Mouse (Mus musculus) lung, embryonic 14.5 days (tissue): ENCODE results near the gene Klhl7. TPM values are rescaled to one million over a fixed set of nuclear protein-coding genes. Genes with fewer than 3 reads are reported as not detected.

Source experiments
- ATAC-seq: fragments of 200-750 bp; cut with Nextera tagmentation; 2 replicates; pipeline ENCODE4 v1.8.0; 2017; ENCODE audit warnings: mild to moderate bottlenecking, moderate TSS enrichment, moderate library complexity; ENCODE audit not compliant: insufficient read depth
- DNase-seq: peaks from one replicate; pipeline ENCODE4 v3.0.0-alpha.2; 2015
- H3K27ac ChIP-seq: fragments of 300-500 bp; sonication (generic); 2 replicates; pipeline ENCODE4 v1.5.1; 2014; ENCODE audit warnings: low read depth, mild to moderate bottlenecking, moderate library complexity
- H3K27me3 ChIP-seq: fragments of 300-500 bp; sonication (generic); 2 replicates; pipeline ENCODE4 v1.6.1; 2014; ENCODE audit warnings: low read length, control low read depth; ENCODE audit not compliant: insufficient read depth
- H3K36me3 ChIP-seq: fragments of 300-500 bp; sonication (generic); 2 replicates; pipeline ENCODE4 v1.6.1; 2014; ENCODE audit warnings: control low read depth; ENCODE audit not compliant: insufficient read depth
- H3K4me1 ChIP-seq: fragments of 300-500 bp; sonication (generic); 2 replicates; pipeline ENCODE4 v1.6.1; 2014; ENCODE audit warnings: antibody characterized with exemption, control low read depth; ENCODE audit not compliant: insufficient read depth
- H3K4me2 ChIP-seq: fragments of 300-500 bp; sonication (generic); 2 replicates; pipeline ENCODE4 v1.6.1; 2014; ENCODE audit warnings: mild to moderate bottlenecking
- H3K4me3 ChIP-seq: fragments of 300-500 bp; sonication (generic); 2 replicates; pipeline ENCODE4 v1.5.1; 2014; ENCODE audit warnings: low read depth, low read length
- H3K9ac ChIP-seq: fragments of 300-500 bp; sonication (generic); 2 replicates; pipeline ENCODE4 v1.6.1; 2014
- H3K9me3 ChIP-seq: fragments of 300-500 bp; sonication (generic); 2 replicates; pipeline ENCODE4 v1.6.1; 2016; ENCODE audit warnings: low read depth, low read length, control low read depth
- CTCF ChIP-seq: IDR thresholded peaks from 2 replicates; pipeline ENCODE4 v1.5.1; 2016; ENCODE audit warnings: antibody characterized with exemption, low read depth
- WGBS: fragments of 180-500 bp; shearing (Covaris S2); extraction: QIAGEN DNeasy Blood & Tissue Kit; methylation state at CpG from one replicate; pipeline ENCODE4 v1.1.7; 2014; 5-methylcytosine and 5-hydroxymethylcytosine counted together
- polyA plus RNA-seq: library from polyadenylated mRNA; unstranded; fragments of >200 nt; fragmentation: Nextera tagmentation; extraction: Ambion mirVana; gene quantifications from 2 replicates; pipeline ENCODE4 v1.2.1, GENCODE M21; 2014

The Klhl7 gene
- polyA plus RNA-seq, 1 experiment from 2014 or later, result 46.3 TPM

DNA sequence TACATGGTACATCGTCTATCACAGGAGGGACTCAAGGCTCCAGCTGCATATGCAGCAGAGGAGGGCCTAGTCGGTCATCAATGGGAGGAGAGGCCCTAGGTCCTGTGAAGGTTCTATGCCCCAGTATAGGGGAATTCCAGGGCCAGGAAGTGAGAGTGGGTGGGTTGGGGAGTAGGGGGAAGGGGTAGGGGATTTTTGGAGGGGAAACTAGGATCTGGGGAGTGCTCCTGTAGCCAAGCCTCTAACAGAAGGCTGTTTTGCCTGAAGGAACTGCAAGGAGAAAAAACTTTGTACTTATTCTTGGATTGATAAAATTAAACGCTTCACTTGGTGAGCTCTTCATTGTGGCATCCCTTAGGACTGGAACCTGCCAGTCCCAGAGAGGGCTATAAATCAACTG is 39.5 kb upstream of the Klhl7 start:
- Histone ChIP-seq H3K4me2 (no peak overlapping the region), H3K4me3 (no peak overlapping the region), H3K4me1 (no peaks in the 10 kb centered on the region), H3K27me3 (no peaks in the 10 kb centered on the region), H3K27ac (no peak overlapping the region), H3K9me3 (no peaks in the 10 kb centered on the region), H3K9ac (no peak overlapping the region), H3K36me3 (no peaks in the 10 kb centered on the region)
- DNase-seq (no peak), ATAC-seq (no peak)
- no peak for TF ChIP-seq CTCF
- 52% methylated on average over 3 of the region's 3 CpGs for WGBS

DNA sequence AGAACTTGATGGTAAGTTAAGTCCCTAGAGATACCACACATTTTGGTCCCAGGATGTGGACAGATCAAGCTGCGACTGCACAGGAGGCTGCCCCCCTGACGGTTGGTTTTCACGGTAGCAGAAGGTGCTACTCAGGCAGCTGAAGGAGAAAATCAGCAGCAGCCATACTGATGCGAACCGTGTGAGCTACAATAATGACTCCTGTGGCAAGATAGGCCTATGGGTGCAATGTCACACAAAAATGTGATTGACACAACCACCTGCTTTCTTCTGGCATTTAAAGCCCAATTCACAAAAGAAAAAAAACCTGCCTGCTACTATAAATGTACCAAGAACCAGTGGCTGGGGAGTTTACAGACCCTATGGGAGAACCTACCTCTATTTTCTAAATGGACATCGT is 37.4 kb upstream of the Klhl7 start:
- TF ChIP-seq CTCF, result no peak
- H3K36me3 ChIP-seq, result no peaks in the 10 kb centered on the region
- no peak overlapping the region for H3K4me2 ChIP-seq
- H3K4me3 ChIP-seq, result no peak overlapping the region
- no peak overlapping the region for H3K9ac ChIP-seq
- H3K9me3 ChIP-seq, result no peaks in the 10 kb centered on the region
- DNase-seq (no peak), ATAC-seq (no peak)
- no peak overlapping the region for H3K27ac ChIP-seq
- no peaks in the 10 kb centered on the region for H3K27me3 ChIP-seq
- 77% methylated on average over 6 of the region's 6 CpGs for WGBS
- H3K4me1 ChIP-seq, result no peaks in the 10 kb centered on the region

DNA sequence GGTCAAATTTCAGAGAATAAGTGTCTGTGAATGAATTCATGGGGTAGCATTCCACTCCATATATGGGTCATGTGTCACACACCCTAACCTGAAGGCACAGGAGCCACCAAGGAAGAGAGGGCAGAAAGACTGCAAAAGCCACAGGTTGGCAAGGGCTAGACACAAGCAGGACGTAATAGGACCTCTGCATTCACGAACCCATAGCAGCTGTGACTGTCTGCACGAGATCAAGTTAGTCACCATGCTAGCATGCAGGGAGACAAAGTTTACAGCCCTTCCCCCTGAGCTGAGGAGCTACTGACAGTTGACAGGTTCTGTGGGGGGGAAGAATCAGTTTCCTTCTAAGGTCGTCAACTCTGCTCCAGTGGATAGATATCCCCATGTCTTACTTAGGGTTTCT is 36.9 kb upstream of the Klhl7 start:
- Histone ChIP-seq H3K4me2 (no peak overlapping the region), H3K9me3 (no peaks in the 10 kb centered on the region), H3K36me3 (no peaks in the 10 kb centered on the region), H3K9ac (no peak overlapping the region), H3K27ac (no peak overlapping the region), H3K27me3 (no peaks in the 10 kb centered on the region), H3K4me3 (no peak overlapping the region), H3K4me1 (no peaks in the 10 kb centered on the region)
- ATAC-seq, result no peak
- no peak for DNase-seq
- TF ChIP-seq CTCF, result no peak
- 65% methylated on average over 4 of the region's 4 CpGs for WGBS

DNA sequence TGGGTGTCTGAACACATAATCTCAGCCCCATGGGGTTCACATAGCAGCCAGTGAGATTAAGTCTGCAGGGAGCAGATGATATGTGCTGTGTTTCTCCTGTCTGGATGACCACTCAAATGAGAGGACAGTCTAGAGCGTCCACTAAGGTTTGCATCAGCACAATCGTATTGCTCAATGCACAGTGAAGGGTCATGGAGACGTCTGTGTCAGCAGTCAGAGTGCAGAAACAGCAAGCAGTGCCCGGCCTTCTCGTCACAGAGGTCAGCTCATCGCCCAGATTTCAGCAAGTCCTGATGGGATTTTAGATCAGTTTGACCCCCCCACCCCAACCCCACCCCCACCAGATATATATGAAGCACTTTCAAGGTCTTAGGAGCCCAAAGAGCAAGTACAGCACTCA is 31.4 kb upstream of the Klhl7 start:
- Histone ChIP-seq H3K9me3 (no peaks in the 10 kb centered on the region), H3K4me3 (no peak overlapping the region), H3K9ac (no peak overlapping the region), H3K27me3 (no peaks in the 10 kb centered on the region), H3K4me2 (no peak overlapping the region), H3K36me3 (no peaks in the 10 kb centered on the region), H3K4me1 (no peaks in the 10 kb centered on the region), H3K27ac (no peak overlapping the region)
- DNase-seq, result no peak
- WGBS, result 69% methylated on average over 6 of the region's 6 CpGs
- no peak for ATAC-seq
- no peak for TF ChIP-seq CTCF

DNA sequence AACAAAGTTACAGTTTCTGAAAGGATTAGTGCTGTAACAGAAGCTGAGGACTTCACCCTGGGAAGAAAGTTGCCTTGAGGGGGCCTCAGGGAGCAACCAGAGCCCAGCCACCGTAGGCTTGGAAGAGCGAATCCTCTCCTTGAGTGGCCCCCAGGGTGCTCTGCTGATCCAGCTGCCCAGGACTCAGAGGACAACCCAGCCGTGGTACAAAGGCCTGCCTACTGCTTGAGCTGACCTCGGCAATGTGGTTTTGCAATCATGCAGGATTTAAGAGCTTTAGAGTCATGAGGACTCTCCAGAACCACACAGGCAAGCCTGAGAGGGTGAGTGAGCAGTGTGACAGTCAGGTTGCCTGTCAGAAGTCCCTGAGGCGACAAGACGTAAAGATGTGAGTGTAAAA is 28.4 kb upstream of the Klhl7 start:
- ATAC-seq, result no peak
- no peaks in the 10 kb centered on the region for H3K4me1 ChIP-seq
- H3K36me3 ChIP-seq, result no peaks in the 10 kb centered on the region
- H3K4me2 ChIP-seq, result no peak overlapping the region
- no peaks in the 10 kb centered on the region for H3K27me3 ChIP-seq
- no peaks in the 10 kb centered on the region for H3K9me3 ChIP-seq
- no peak for TF ChIP-seq CTCF
- no peak overlapping the region for H3K4me3 ChIP-seq
- H3K9ac ChIP-seq, result no peak overlapping the region
- 56% methylated on average over 6 of the region's 6 CpGs for WGBS
- H3K27ac ChIP-seq, result no peak overlapping the region
- DNase-seq, result no peak

DNA sequence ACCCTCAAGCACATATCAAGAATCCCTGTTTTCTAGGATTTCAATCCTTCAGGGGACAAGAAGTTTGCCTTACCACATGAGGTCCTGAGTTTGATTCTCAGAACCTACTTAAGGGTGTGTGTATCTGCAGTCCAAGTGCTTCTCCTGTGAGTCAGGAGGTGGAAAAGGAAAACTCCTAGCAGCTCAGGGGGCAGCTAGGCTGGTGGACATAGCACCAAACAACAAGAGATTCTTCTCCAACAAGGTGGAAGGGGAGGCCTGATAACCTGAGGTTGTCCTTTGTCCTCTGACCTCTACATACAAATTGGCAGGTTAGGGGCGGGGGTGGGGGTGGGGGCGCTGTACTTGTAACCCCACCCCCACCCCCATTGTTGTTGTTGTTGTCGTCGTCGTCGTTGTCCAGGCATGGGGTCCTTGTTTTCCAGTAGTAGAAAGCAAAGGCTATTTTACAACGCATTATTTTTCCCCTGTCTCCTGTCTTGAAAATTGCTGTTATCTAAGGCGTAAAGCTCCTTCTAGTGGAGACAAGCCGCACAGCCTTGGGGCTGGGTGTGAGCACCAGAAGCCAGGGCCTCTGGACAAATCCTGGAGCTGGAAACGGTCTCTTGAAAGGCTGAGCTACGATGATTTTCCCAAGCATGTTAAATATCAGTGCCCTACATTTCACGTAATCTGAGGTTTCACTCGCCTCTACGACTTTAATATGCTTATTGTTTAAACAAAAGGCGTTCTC is 23.3 kb upstream of the Klhl7 start:
- ATAC-seq (peak; percentile 90), DNase-seq (peak; percentile 92)
- TF ChIP-seq CTCF, result peak; percentile 74
- peak overlapping the region; percentile 46 for H3K9ac ChIP-seq
- no peaks in the 10 kb centered on the region for H3K27me3 ChIP-seq
- no peaks in the 10 kb centered on the region for H3K36me3 ChIP-seq
- H3K4me1 ChIP-seq, result peaks cover 4% of the 10 kb centered on the region; the same call in 1 of the 2 replicates
- no peak overlapping the region; the same call in 1 of the 2 replicates for H3K27ac ChIP-seq
- WGBS, result under 1% methylated on average over 15 of the region's 15 CpGs
- H3K9me3 ChIP-seq, result no peaks in the 10 kb centered on the region
- peak overlapping the region; percentile 57 for H3K4me2 ChIP-seq
- peak overlapping the region; percentile 23 for H3K4me3 ChIP-seq

DNA sequence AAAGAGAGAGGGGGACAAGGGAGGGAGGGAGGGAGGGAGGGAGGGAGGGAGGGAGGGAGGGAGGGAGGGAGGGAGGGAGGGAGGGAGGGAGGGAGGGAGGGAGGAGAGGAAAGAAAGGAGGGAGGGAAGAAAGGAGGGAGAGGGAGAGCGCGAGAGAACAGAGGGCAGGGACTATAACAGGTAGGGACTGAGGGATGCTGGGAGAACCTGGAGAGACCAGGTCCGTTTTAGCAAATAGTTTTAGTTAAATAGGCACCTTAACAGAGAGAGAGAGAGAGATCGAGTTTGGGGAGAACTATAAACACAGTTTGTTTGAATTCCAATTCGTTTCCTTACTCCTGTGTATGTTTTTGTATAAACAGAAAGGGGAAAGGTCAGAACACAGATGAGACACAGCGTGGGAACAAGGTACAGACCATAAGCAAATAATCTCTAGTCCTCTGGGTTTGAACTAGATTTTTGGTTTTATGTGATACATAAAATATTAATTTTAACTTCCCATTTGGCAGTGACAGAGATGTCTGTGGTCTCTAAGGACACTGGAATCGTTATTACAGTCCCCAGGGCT is 22.6 kb upstream of the Klhl7 start:
- ATAC-seq (no peak), DNase-seq (no peak)
- Histone ChIP-seq H3K27me3 (no peaks in the 10 kb centered on the region), H3K4me2 (peak overlapping the region; percentile 57), H3K4me3 (peak overlapping the region; percentile 23; the same call in 1 of the 2 replicates), H3K36me3 (no peaks in the 10 kb centered on the region), H3K27ac (no peak overlapping the region), H3K9me3 (no peaks in the 10 kb centered on the region), H3K4me1 (peaks cover 4% of the 10 kb centered on the region; the same call in 1 of the 2 replicates), H3K9ac (no peak overlapping the region; the same call in 1 of the 2 replicates)
- no peak for TF ChIP-seq CTCF
- WGBS, result 6% methylated on average over 7 of the region's 7 CpGs
